Mouse (Mus musculus): ENCODE measurements around the gene Trim34b.
"Not testable (repeated sequence)": the region's sequence is repeated elsewhere in the genome, so short reads cannot be mapped to it uniquely, and the experiment has no call there.

The Trim34b gene

DNA sequence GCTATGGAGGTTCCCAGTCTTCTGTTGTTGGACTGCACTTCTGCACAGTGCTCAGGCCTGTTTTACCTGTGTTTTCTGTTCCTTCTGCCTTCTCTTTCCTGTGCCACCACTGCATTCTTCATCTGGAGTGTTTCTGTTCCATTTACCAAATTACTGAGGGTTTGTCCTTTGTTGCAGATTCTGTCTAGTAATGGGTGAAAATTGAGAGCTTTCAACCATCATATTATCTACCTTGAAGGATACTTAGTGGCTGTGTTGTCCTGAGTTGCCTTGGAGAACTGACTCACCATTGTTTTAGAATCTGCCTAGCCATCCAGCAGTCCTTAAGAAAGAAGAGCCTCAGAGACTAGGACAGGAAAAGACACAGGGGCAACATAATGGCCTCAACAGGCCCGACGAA lies at the start of gene Trim34b:
TSS of gene Trim34b (plus strand) at position 301 of the 400 bp plus-strand sequence.
- not testable (repeated sequence) for DNase-seq

GRCm38 (mm10) chr7:104287576-104288443 lies 41.5 kb upstream of the Trim34b start, which contains the start of gene Trim5:
Gene Trim5, minus strand, starts transcription at chr7:104288094.
- DNase-seq = not testable (repeated sequence)

DNA sequence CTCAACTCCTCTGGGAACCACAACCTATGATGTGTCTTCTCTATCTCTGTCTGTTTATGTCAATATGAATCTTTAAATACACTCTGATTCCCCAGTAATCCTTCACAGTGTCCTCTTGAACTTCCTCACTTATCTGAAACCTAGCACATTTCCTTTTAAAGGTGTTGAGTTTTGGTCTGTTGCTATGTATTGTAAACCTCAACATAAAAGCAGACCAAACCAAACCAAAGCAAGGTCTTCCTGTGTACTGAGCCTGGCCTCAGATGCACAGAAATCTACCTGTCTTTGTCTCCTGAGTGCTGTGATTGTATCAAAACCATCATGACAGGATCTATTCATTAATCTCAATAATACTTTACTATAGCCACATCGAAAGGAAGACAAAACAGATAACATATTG lies 38.6 kb upstream of the Trim34b start:
- DNase-seq = no peak

DNA sequence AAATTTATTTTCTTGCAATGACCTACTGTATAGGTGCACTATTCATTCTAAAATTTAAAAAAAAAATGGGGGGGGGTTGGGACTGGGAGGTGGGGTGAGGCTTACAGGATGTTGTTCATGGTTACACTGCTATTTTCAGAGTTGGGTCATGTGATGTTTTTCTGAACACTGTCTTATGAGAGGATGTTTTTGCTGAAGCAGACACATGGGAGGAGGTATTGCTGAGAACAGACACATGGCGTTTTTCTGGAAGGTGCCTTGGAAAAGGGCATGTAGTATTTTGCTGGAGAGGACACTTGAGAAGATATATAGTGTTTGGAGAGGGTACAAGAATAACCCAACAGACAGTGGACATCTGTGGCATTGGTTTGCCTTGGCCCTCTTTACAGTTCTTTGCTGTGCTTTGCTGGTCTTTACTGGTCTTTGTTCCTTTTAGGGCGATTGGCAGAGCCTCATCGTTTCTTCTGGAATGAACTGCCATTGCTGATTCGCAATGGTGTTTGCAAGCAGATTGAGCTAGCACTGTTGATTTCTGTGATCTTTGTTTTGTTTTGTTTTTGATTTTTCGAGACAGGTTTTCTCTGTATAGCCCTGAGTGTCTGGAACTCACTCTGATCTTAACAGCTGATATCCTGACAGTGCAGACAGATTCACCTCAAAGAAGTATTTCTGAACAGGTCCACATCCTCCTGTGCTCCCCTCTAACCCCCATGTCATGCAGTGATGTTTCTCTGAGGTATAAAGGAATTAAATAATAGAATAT lies 37.5 kb upstream of the Trim34b start:
- no peak for DNase-seq

- no peak for DNase-seq
Observed at GRCm38 (mm10) chr7:104314796-104315353, 14.4 kb upstream of the Trim34b start.

DNA sequence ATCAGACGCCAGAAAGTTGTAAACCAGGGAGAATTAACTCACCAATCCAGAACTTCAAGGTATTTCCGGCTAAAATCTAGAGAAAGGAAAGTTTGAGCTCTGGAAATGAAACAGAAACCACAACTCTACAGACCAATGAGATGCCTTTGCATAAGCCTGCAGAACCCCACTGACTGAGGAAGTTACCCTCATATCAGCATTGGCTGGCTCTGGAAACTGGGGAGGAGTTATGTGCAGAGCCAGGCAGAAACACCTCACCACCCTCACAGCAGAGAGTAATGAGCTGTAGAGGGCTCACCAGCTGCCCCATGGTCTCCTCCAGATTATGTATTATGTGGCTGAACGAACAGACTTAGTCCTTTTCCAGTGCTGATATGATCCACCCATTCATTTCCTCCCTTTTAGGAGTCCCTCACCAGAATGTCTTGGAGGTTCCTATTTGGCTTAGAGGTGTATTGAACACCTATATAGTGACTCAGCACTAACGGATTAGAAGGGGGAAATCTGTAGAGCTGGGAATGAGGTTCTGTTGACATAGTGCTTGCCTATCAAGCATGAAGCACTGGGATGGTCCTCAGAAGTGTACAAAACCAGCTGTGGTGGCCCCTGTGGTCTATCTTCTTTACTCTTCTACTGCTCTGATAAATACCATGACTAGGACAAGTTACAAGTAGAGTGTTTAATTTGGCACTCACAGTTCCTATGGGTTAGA lies 13.7 kb upstream of the Trim34b start, which contains the start of gene Trim12a:
TSS of gene Trim12a (minus strand) at position 98 of the 712 bp plus-strand sequence.
- not testable (repeated sequence) for DNase-seq

GRCm38 (mm10) chr7:104322028-104322427 lies 7.2 kb upstream of the Trim34b start:
- no peak for DNase-seq

DNA sequence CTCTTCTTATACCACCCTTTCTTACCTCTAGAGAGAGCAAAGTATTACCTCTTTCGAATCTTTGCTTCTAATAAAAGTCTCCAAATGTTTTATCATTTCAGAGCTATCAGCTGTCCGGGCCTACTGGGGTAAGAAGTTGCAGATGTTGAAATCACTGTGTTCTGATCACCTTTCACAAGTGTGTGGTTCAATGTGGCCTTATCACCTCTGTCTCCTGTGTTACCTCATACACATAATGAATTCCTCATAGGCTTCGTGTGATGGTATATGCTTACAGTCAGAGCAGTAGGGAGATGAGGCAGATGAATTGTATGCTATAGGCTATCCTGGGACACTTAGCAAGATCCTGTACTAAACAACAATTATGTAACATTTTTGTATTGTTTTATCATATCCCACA lies 6.3 kb downstream of the Trim34b start:
- DNase-seq = not testable (repeated sequence)

DNA sequence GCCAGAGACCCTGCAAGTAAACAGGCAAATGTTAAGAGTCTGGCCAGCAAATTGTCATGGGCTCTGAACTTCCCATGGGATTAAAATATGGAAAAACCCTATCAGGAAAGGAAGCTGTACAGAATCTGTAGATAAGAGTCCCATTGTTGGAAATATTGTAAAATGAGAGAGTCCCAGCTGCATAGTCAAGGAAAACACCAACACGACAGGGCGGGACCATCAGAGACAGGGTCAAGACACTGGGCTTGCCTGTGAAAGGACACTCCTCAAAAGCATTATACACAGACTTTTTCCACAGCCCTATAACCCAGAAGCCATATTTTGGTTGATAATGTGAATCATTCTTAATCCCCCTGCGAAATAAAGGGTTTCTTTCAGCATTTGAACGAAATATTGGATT lies 11.5 kb downstream of the Trim34b start:
- DNase-seq = not testable (repeated sequence)

GRCm38 (mm10) chr7:104348043-104348442 lies 18.8 kb downstream of the Trim34b start:
- DNase-seq = not testable (repeated sequence)

GRCm38 (mm10) chr7:104352717-104353599 lies 23.7 kb downstream of the Trim34b start, which contains the start of gene Trim12c:
Gene Trim12c, minus strand, starts transcription at chr7:104353362.
- DNase-seq = no peak

GRCm38 (mm10) chr7:104353600-104353967 lies 24.3 kb downstream of the Trim34b start:
- DNase-seq = no peak

GRCm38 (mm10) chr7:104366339-104366738 lies 37.1 kb downstream of the Trim34b start:
- no peak for DNase-seq

DNA sequence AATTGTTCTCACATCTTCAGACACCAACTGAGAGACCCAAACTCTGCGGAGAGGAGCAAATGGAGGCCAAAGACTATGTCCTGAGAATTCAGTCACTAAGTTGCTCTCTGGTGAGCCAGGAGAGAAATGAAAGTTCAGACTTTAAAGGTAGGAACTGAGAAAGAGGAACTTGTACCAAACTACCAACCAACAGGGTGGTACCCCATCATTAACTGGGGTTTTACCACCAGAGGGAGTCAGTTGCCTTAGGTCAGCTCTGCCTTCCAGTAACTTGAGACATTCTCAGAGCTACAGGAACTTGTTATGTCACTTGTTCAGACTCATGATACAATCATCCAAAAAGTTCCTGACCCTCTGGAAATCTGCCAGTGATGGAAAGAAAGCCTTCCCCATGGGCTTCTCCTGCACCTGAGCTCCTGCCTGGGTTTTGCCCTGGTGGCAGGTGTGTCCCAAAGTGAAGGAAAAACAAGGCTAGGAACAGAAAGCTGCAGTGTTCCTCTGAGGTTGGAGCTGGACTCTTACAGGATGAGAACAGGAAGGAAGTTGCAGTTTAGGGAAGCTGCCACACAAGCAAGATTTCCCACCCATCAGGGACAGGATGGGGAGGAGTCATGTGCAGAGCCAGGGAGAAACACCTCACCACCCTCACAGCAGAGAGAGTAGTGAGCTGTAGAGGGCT lies 40.6 kb downstream of the Trim34b start, which contains the start of gene Trim30b:
TSS of gene Trim30b (minus strand) at position 149 of the 679 bp plus-strand sequence.
- no peak for DNase-seq
